Mouse (Mus musculus) heart, adult 8-10 months (tissue): ENCODE measurements around the gene Zscan10. TPM values are rescaled to one million over a fixed set of nuclear protein-coding genes. Genes with fewer than 3 reads are reported as not detected.

Experiments
- DNase-seq: peaks from one replicate; pipeline ENCODE4 v3.0.0; 2022; ENCODE audit warnings: low spot score
- total RNA-seq, 4 experiments: library from RNA; stranded (reverse); gene quantifications; 2 replicates each; pipeline ENCODE4 v1.2.4; 2022

Zscan10 gene
- total RNA-seq, 4 experiments from 2014 or later = not detected

- no peak for DNase-seq
These were observed 50.7 kb downstream of the Zscan10 start for GRCm38 (mm10) chr17:23651363-23651762.

- no peak for DNase-seq
These were observed 52.7 kb downstream of the Zscan10 start for GRCm38 (mm10) chr17:23653324-23653723.

GRCm38 (mm10) chr17:23654001-23654400 is 53.3 kb downstream of the Zscan10 start:
- DNase-seq = no peak

GRCm38 (mm10) chr17:23654410-23654809 is 53.8 kb downstream of the Zscan10 start:
- no peak for DNase-seq

- DNase-seq = no peak
These were observed 57.8 kb downstream of the Zscan10 start for GRCm38 (mm10) chr17:23658450-23658849.

- no peak for DNase-seq
These were observed 59.6 kb downstream of the Zscan10 start, which contains the start of gene Bicdl2 for GRCm38 (mm10) chr17:23660117-23660875. Gene Bicdl2, plus strand, starts transcription at chr17:23660506.

Other genes with a start within 250 kb of the Zscan10 start
- not detected for gene Vmn2r116, start 216.3 kb upstream of the Zscan10 start, total RNA-seq
- gene Vmn2r117, start 121.2 kb upstream of the Zscan10 start, total RNA-seq = not detected
- 1 to 10 TPM; 4.9 to 6.5 (median 5.8) TPM for gene Zfp213, start 36.6 kb upstream of the Zscan10 start, total RNA-seq
- 1 to 10 TPM; 1.9 to 5.9 (median 4.4) TPM for gene Zfp13, start 1.4 kb upstream of the Zscan10 start, total RNA-seq
- under 1 TPM in 1 of 4 experiments, not detected in 3; 0.06 TPM for gene Mmp25, start 44.4 kb downstream of the Zscan10 start, total RNA-seq
- gene Bicdl2, start 59.6 kb downstream of the Zscan10 start, total RNA-seq = not detected
- 100 to 1,000 TPM; 200 to 231 (median 211) TPM for gene Hcfc1r1, start 72.7 kb downstream of the Zscan10 start, total RNA-seq
- gene Thoc6, start 73.0 kb downstream of the Zscan10 start, total RNA-seq = 10 to 100 TPM in 3 of 4 experiments, 1 to 10 TPM in 1; 8.8 to 11.6 (median 11.0) TPM
- 100 to 1,000 TPM in 2 of 4 experiments, 10 to 100 TPM in 2; 55.7 to 113 (median 85.0) TPM for gene Tnfrsf12a, start 76.6 kb downstream of the Zscan10 start, total RNA-seq
- not detected for gene Cldn6, start 78.4 kb downstream of the Zscan10 start, total RNA-seq
- under 1 TPM in 1 of 4 experiments, not detected in 3; 0.19 TPM for gene Cldn9, start 83.2 kb downstream of the Zscan10 start, total RNA-seq
- not detected for gene 1520401A03Rik, start 121.9 kb downstream of the Zscan10 start, total RNA-seq
- 1 to 10 TPM in 2 of 4 experiments, under 1 TPM in 2; 0.78 to 1.5 (median 1.1) TPM for gene Pkmyt1, start 125.5 kb downstream of the Zscan10 start, total RNA-seq
- 10 to 100 TPM; 22.4 to 29.0 (median 26.4) TPM for gene Paqr4, start 140.0 kb downstream of the Zscan10 start, total RNA-seq
- under 1 TPM in 1 of 4 experiments, not detected in 3; 0.26 TPM for gene Kremen2, start 145.0 kb downstream of the Zscan10 start, total RNA-seq
- gene Flywch1, start 170.7 kb downstream of the Zscan10 start, total RNA-seq = 10 to 100 TPM; 40.8 to 42.0 (median 40.9) TPM
- 1 to 10 TPM in 1 of 4 experiments, under 1 TPM in 2, not detected in 1; 0.41 to 1.2 (median 0.87) TPM for gene Flywch2, start 185.2 kb downstream of the Zscan10 start, total RNA-seq
- 100 to 1,000 TPM; 151 to 179 (median 164) TPM for gene Srrm2, start 189.7 kb downstream of the Zscan10 start, total RNA-seq
- 100 to 1,000 TPM; 321 to 411 (median 362) TPM for gene Elob, start 228.3 kb downstream of the Zscan10 start, total RNA-seq
- gene Prss33, start 235.2 kb downstream of the Zscan10 start, total RNA-seq = not detected
- gene Prss32, start 243.0 kb downstream of the Zscan10 start, total RNA-seq = not detected
- under 1 TPM in 2 of 4 experiments, not detected in 2; 0.14 to 0.16 TPM for gene Prss41, start 243.3 kb downstream of the Zscan10 start, total RNA-seq